Mouse (Mus musculus) neural tube, embryonic 11.5 days (tissue): ENCODE measurements at regions not wholly inside any gene's neighbourhood (a gene's known extent, or its start where the extent isn't known, plus 50 kb on each side); places are given as distances from the start of the nearest gene placed in this dataset.
A peak's percentile ranks its signal among the peaks of the same experiment; 100 is the strongest.

Experiments
- ATAC-seq: fragments of 200-750 bp; cut with Nextera tagmentation; 2 replicates; pipeline ENCODE4 v1.8.0; 2017; ENCODE audit warnings: moderate number of reproducible peaks, mild to moderate bottlenecking, moderate TSS enrichment, moderate library complexity; ENCODE audit not compliant: insufficient read depth, low FRiP score, low TSS enrichment
- DNase-seq: peaks from one replicate; pipeline ENCODE4 v3.0.0-alpha.2; 2015; ENCODE audit warnings: low spot score
- H3K27ac ChIP-seq: fragments of 300-500 bp; sonication (generic); 2 replicates; pipeline ENCODE4 v1.5.1; 2014; ENCODE audit warnings: low read depth, mild to moderate bottlenecking, low read length
- H3K27me3 ChIP-seq: fragments of 300-500 bp; sonication (generic); 2 replicates; pipeline ENCODE4 v1.6.1; 2014; ENCODE audit warnings: mild to moderate bottlenecking, low read length, mixed read lengths; ENCODE audit not compliant: control insufficient read depth, insufficient read depth
- H3K36me3 ChIP-seq: fragments of 300-500 bp; sonication (generic); 2 replicates; pipeline ENCODE4 v1.6.1; 2014; ENCODE audit warnings: mild to moderate bottlenecking, low read length, moderate library complexity, mixed read lengths; ENCODE audit not compliant: control insufficient read depth, insufficient read depth
- H3K4me1 ChIP-seq: fragments of 300-500 bp; sonication (generic); 2 replicates; pipeline ENCODE4 v1.6.1; 2014; ENCODE audit warnings: low read length, mixed read lengths; ENCODE audit not compliant: control insufficient read depth, insufficient read depth
- H3K4me2 ChIP-seq: fragments of 300-500 bp; sonication (generic); 2 replicates; pipeline ENCODE4 v1.6.1; 2014; ENCODE audit warnings: low read depth, mild to moderate bottlenecking, moderate library complexity
- H3K4me3 ChIP-seq: fragments of 300-500 bp; sonication (generic); 2 replicates; pipeline ENCODE4 v1.5.1; 2014; ENCODE audit warnings: low read depth, low read length
- H3K9ac ChIP-seq: fragments of 300-500 bp; sonication (generic); 2 replicates; pipeline ENCODE4 v1.6.1; 2014; ENCODE audit warnings: mild to moderate bottlenecking, low read length
- H3K9me3 ChIP-seq: fragments of 300-500 bp; sonication (generic); 2 replicates; pipeline ENCODE4 v1.6.1; 2016; ENCODE audit warnings: low read length; ENCODE audit not compliant: control insufficient read depth
- WGBS: fragments of 180-500 bp; shearing (Covaris S2); extraction: QIAGEN DNeasy Blood & Tissue Kit; methylation state at CpG from one replicate; pipeline ENCODE4 v1.1.7; 2014; 5-methylcytosine and 5-hydroxymethylcytosine counted together

GRCm38 (mm10) chr11:50506820-50507497 lies 76.0 kb upstream of the Rufy1 start:
- peak overlapping the region; percentile 80 for H3K27ac ChIP-seq
- H3K4me3 ChIP-seq: no peak overlapping the region

DNA sequence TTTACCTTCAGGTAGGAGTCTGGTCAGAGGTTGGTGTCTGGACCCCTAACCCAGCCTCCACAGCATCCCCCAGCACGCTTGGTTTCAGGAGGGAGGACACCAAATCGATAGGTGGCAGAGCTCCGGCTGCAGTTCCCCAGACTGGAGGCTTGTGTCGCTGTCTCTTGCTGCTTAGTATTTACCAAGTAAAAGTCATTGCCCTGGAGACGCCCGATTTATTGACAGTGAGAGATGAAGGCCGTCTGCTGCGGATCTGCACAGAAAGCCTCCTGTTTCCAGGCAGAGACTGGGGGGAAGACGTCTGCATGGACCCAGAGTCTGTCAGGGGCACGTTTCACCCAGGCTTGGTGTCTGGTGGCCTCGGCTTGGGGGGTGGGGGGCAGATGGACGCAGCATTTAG lies 70.4 kb upstream of the Rufy1 start:
- no peaks in the 10 kb centered on the region for H3K9me3 ChIP-seq
- no peak for ATAC-seq
- no peak for DNase-seq
- H3K4me1 ChIP-seq: peaks cover under 1% of the 10 kb centered on the region; the same call in 1 of the 2 replicates
- H3K36me3 ChIP-seq: no peaks in the 10 kb centered on the region
- no peak overlapping the region for H3K27ac ChIP-seq
- H3K9ac ChIP-seq: no peak overlapping the region
- H3K4me3 ChIP-seq: no peak overlapping the region
- 55% methylated on average over 12 of the region's 12 CpGs for WGBS
- H3K4me2 ChIP-seq: no peak overlapping the region
- no peaks in the 10 kb centered on the region for H3K27me3 ChIP-seq

More at GRCm38 (mm10) chr11:50506820-50507497, 76.0 kb upstream of the Rufy1 start:
- Histone ChIP-seq H3K9me3 (no peaks in the 10 kb centered on the region), H3K9ac (peak overlapping the region; percentile 35; the same call in 1 of the 2 replicates), H3K4me2 (0 out of 2 replicates have a peak overlapping the region, but pooled peaks have one; percentile 5), H3K27me3 (no peaks in the 10 kb centered on the region), H3K36me3 (no peaks in the 10 kb centered on the region), H3K4me1 (peaks cover 17% of the 10 kb centered on the region)
- ATAC-seq (peak; percentile 91), DNase-seq (peak; percentile 61)
- WGBS: 39% methylated on average over 5 of the region's 5 CpGs

GRCm38 (mm10) chr11:50493123-50493476 lies 62.2 kb upstream of the Rufy1 start:
- WGBS: 85% methylated on average over 5 of the region's 5 CpGs
- Histone ChIP-seq H3K27me3 (no peaks in the 10 kb centered on the region), H3K4me2 (no peak overlapping the region), H3K4me3 (no peak overlapping the region), H3K4me1 (0 out of 2 replicates have a peak, but pooled peaks cover 4% of the 10 kb centered on the region), H3K9me3 (no peaks in the 10 kb centered on the region), H3K9ac (no peak overlapping the region), H3K27ac (no peak overlapping the region), H3K36me3 (no peaks in the 10 kb centered on the region)
- no peak for ATAC-seq
- DNase-seq: no peak

DNA sequence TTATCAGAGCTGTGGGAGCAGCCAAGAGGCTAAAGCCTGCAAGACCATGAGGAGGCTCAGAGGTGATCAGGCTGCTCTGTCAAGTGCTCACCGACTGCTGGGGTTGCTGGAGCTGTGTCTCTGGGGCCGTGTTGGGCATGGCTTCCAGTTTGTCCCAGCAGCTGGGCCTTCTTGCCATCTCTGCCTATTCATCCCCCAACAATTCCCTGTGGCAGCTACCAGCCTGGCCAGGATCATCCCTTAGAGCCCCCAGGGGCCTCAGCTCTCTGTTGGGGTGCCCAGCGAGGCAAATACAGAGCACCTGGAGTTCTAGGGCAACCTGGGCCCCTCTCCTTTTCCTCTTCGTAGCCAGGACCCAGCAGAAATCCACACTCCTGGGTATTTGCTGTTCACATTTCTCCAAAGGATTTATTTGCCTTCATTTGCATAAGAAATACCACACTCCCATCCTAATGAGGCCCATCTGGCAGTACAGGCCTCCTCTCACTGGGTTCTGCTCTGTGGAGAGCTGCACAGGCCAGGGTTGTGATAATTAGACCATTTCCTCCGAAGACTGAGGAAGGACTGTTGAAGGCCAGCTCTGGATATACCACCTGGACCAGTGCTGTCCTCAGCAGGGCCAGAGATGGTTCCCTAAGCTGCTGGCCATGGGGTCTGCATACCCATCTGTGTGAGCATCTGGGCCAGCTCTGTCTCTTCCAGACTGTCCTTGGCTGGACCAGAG lies 61.6 kb upstream of the Rufy1 start:
- Histone ChIP-seq H3K4me2 (no peak overlapping the region), H3K9ac (no peak overlapping the region)

DNA sequence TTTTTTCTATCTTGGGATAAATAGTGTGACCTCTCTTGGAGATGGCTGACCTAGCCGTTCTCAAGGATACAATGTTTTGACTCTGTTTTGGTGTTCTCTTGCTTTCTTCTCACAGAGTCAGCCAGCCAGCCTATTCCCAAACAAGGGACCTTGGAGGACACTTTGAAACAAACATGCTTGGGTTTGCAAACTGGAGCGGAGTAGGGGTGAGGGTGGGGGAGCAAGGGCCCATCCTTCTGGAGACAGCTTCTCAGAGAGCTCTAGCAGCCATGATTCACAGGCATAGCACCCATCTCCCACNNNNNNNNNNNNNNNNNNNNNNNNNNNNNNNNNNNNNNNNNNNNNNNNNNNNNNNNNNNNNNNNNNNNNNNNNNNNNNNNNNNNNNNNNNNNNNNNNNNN lies 52.9 kb upstream of the Rufy1 start:
- H3K9ac ChIP-seq: no peak overlapping the region
- no peaks in the 10 kb centered on the region for H3K27me3 ChIP-seq
- no peak overlapping the region for H3K4me3 ChIP-seq
- no peaks in the 10 kb centered on the region; the same call in 1 of the 2 replicates for H3K9me3 ChIP-seq
- 92% methylated on average over 2 of the region's 2 CpGs for WGBS
- no peaks in the 10 kb centered on the region for H3K36me3 ChIP-seq
- ATAC-seq: no peak
- DNase-seq: no peak
- 0 out of 2 replicates have a peak, but pooled peaks cover 2% of the 10 kb centered on the region for H3K4me1 ChIP-seq
- H3K27ac ChIP-seq: no peak overlapping the region
- H3K4me2 ChIP-seq: no peak overlapping the region

More for the DNA sequence above, 61.6 kb upstream of the Rufy1 start:
- Histone ChIP-seq H3K27me3 (no peaks in the 10 kb centered on the region), H3K27ac (peak overlapping the region; percentile 67; the same call in 1 of the 2 replicates), H3K36me3 (no peaks in the 10 kb centered on the region), H3K9me3 (no peaks in the 10 kb centered on the region), H3K4me1 (0 out of 2 replicates have a peak, but pooled peaks cover 4% of the 10 kb centered on the region), H3K4me3 (no peak overlapping the region)
- peak; percentile 81 for ATAC-seq
- no peak for DNase-seq
- 37% methylated on average over 5 of the region's 5 CpGs for WGBS

- no peak overlapping the region for H3K27ac ChIP-seq
- no peaks in the 10 kb centered on the region; the same call in 1 of the 2 replicates for H3K9me3 ChIP-seq
- H3K4me1 ChIP-seq: 0 out of 2 replicates have a peak, but pooled peaks cover 2% of the 10 kb centered on the region
- H3K36me3 ChIP-seq: no peaks in the 10 kb centered on the region
- H3K27me3 ChIP-seq: no peaks in the 10 kb centered on the region
- no peak for DNase-seq
- ATAC-seq: no peak
- WGBS: 86% methylated on average over 6 of the region's 6 CpGs
- no peak overlapping the region for H3K4me3 ChIP-seq
- no peak overlapping the region for H3K9ac ChIP-seq
- no peak overlapping the region for H3K4me2 ChIP-seq
Observed at GRCm38 (mm10) chr11:50483116-50483515, 52.2 kb upstream of the Rufy1 start.

GRCm38 (mm10) chr11:50482607-50483006 lies 51.7 kb upstream of the Rufy1 start:
- Histone ChIP-seq H3K9me3 (no peaks in the 10 kb centered on the region; the same call in 1 of the 2 replicates), H3K4me2 (no peak overlapping the region), H3K27ac (no peak overlapping the region), H3K4me1 (0 out of 2 replicates have a peak, but pooled peaks cover 2% of the 10 kb centered on the region), H3K27me3 (no peaks in the 10 kb centered on the region), H3K36me3 (no peaks in the 10 kb centered on the region), H3K9ac (no peak overlapping the region), H3K4me3 (no peak overlapping the region)
- WGBS: 39% methylated on average over 3 of the region's 3 CpGs
- no peak for DNase-seq
- no peak for ATAC-seq
